Mouse (Mus musculus): ENCODE measurements around the gene Rasal3. TPM values are rescaled to one million over a fixed set of nuclear protein-coding genes. Genes with fewer than 3 reads are reported as not detected.

The Rasal3 gene
- total RNA-seq (2021): 1 to 10 TPM in 1 of 2 experiments, under 1 TPM in 1; 0.76 to 2.0 TPM
- long read RNA-seq, experiment 1: 0 reads
- long read RNA-seq, experiment 2: 0 reads

DNA sequence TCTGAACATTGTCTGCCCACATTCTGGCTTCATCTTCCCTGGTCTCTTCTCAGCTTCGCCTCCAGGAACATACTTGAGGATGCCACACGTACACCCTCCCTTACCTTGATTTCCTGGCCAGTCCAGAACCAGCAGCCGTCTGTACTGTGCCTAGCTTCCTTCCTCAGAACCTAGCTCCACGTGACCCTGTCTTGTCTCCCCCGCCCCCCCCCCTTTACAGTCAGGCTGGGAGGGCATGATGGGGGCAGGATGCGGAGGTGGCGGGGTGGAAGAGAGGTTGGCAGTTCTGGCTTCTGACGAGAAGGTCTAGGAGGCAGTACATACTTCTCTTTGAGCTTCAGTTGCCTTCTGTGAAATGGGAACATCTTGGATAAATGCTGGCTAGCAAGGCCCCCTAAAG is at the start of gene Rasal3:
TSS of gene Rasal3 (minus strand) at position 167 of the 400 bp plus-strand sequence.
- no peak for DNase-seq
- intact Hi-C loops (cut with DNase I): no loop called here

DNA sequence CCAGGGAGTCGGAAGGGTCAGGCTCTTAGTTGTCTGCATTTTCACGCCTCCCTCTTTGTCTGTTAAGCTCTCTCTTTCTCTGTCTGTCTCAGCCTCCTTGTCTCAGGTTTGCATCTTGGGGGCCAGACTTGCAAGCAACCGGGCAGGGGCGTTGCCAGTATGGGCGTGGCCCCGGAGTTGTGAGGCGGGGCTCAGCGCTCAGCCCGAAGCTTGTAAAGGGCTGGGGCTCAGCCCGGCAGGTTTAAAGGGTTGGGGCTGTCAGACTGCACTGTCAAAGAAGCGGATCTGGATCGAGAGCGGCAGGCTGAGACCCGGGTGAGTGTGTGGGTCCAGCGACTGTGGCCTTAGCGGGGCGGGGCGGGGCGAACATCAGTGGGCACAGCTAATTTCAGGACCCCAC is 49.1 kb upstream of the Rasal3 start, which contains the start of gene Cyp4f39:
TSS of gene Cyp4f39 (plus strand) at position 242 of the 400 bp plus-strand sequence.
- no peak for DNase-seq
- intact Hi-C loops (cut with DNase I): no loop called here

DNA sequence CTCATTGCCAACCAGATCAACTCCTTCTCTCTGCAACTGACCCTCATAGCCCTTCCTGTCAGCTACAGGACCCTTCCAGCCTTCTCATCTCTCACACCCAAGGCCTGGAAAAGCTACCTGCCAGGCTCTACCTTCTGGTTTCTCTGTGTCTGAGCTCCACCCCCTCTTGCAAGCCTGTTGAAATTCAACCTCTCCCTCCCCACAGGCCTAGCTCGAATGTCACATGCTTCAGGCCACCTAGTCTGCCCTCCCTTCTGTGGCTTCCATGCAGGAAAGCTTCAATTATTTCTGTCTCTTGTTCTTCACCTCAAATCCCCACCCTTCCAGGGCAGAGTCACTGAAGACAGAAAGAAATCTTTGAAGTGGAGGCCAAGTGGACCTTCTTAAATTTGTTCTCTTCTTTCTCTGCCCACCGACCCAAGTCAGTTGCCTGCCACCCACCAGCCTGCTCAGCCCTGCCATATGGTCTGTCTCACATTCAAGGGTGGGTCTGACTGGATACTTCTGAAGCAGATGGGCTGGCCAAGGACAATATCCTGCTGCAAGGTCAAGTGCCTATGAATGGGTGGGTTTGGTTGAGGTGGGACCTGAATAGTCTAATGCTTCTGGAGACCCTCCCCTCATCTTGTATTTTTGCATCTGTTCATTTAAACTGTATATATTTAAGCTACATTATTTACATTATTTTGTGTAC is 47.6 kb upstream of the Rasal3 start:
- DNase-seq: no peak
- intact Hi-C loops (cut with DNase I): no loop called here

DNA sequence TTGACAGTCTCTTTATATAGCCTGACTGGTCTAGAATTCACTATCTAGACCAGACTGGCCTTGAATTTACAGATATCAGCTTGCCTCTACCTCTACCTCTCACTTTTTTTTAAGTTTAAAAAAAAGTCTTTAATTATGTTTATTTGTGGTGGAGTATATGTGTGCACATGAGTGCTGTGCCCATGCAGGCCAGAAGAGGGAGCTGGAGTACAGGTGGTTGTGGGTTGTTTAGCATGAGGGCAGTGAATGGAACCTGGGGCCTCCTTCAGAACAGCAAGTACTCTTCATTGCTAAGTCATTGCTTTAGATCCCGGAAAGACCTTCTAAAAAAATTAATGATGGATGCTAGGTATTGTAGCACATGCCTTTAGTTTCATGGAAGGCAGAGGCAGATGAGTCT is 45.7 kb upstream of the Rasal3 start:
- DNase-seq: no peak
- intact Hi-C loops (cut with DNase I): no loop called here

DNA sequence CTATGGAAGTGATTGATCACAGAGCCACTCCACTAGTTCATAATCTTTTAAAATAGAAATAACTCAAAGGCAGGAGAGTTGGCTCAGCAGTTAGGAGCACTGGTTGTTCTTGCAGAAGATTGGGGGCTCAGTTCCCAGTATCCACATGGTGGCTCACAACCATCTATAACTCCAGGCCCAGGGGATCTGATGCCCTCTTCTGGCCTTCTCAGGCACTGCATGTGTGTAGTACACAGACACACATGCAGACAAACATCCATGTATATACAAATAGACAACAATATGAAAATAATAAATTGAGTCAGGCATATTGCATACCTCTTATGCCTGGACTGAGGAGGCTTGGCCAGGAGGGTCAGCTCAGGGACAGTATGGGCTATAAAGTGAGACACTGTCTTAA is 43.8 kb upstream of the Rasal3 start:
- no peak for DNase-seq
- intact Hi-C loops (cut with DNase I): no loop called here

DNA sequence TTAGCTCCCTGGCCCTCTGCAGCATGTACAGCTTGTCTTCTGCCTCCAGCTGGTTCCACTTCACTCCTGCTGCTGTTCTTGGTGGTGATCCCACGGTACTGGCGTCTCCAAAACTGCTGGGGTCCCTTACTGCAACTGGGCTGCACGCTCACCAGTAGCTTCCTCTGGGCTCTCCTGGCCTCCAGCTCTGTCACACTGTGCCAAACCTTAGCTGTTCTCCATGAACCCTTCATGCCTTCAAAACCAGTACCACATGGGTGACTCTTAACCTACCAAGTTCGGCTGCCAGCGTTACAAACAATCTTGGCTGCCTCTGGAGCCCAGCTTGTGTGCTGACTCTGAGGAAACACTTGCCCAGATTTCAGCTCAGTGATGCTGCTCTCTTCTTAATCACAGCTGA is 41.6 kb upstream of the Rasal3 start:
- peak; percentile 15 to 41 for DNase-seq
- intact Hi-C loops (cut with DNase I): no loop called here

DNA sequence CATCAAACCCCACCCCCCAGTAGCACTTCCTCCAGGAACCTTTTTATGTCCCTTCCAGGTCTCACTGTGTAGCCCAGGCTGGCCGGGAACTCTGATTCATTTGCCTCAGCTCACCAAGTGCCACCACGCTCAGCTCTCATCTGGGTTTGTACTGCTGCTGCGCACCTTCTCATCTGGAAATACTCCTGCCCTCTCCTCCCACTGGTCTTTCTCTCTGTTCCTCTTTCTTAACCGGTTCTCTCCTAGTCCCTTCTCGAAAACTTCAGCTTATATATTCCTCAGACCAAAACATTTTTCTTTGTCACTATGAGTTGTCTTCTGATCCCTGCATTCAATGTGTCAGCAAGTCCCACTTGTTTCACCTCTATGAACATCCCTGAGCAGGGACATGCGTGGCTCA is 39.9 kb upstream of the Rasal3 start:
- DNase-seq: no peak
- intact Hi-C loops (cut with DNase I): no loop called here

DNA sequence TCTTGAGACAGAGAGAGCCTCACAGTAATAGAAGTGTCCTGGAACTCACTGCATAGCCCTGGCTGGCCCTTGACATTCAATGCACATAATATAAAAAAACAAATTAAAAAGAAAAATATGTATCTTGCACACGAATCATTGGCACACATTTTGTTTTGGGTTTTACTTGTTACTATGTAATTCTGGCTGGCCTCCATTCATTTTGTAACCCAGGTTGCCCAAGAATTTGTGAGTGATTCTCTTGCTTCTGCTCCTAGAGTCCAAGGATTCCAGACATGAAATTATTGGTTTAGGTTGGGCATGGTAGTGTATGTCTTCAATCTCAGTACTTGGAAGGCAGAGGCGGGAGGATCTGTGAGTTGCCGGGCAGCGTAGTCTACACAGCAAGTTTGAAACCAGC is 33.7 kb upstream of the Rasal3 start:
- DNase-seq: no peak
- intact Hi-C loops (cut with DNase I): loop anchor here (10.0 kb wide), 1 partner anchor 212 kb away; no protein-coding TSS in a partner anchor

DNA sequence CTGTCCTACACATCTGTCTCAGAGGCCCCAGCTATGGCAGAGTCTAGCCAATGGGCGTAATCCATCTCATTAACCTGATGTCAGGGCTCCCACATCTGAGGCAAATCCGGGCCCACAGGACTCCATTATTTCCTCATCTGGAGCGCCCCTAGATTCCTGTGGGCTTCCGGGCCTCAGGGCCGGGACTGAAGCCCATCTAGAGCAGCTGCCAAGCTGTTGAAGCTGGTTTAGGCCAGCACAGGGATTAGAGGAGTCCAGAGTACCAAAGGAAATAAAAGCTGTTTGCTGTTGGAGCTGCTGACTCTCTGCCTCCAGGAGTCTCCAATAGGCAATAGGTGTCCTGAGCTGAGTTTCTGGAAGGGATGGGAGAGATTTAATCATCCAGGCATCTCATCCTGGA is 31.8 kb upstream of the Rasal3 start:
- intact Hi-C loops (cut with DNase I): loop anchor here (10.0 kb wide), 1 partner anchor 210 kb away; no protein-coding TSS in a partner anchor
- DNase-seq: no peak

DNA sequence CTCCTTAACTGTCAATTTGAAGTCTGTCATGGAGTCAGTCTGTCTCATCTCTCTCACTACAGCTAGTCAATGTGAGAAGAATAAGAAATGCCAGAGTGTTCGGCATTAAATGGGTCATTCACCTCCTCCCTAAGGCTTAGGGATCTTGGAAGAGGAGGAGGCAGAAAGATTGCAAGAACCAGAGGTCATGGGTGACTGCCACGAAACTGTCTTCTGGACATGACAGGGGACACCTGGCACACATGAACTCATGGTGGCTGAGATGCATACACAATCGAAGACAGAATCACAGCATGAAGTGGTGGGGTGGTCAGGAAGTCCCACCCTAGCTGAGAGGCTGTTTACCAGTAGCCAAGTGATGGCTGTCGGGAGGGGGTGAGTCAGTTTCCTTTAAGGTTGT is 30.9 kb upstream of the Rasal3 start:
- intact Hi-C loops (cut with DNase I): loop anchor here (5.0 to 10.0 kb wide), 2 partner anchors 87 to 210 kb away; no protein-coding TSS in a partner anchor
- no peak for DNase-seq

DNA sequence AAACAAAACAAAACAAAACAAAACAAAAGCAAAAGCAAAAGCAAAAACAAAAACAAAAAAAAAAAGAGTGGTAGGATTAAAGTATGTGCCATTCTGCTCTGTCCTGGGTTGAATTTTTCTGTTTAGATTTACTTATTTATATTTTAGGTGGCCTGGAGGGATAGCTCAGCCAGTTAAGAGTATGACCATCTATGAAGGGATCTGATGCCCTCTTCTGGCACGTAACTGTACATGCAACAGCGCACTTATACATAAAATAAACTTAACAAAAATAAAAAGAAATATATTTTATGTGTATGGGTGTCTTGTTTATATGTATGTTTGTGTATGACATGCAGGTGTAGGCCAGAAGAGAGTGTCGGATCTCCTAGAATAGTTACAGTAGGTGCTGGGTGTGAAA is 28.6 kb upstream of the Rasal3 start:
- intact Hi-C loops (cut with DNase I): loop anchor here (5.0 to 10.0 kb wide), 2 partner anchors 85 to 207 kb away; no protein-coding TSS in a partner anchor
- no peak for DNase-seq

DNA sequence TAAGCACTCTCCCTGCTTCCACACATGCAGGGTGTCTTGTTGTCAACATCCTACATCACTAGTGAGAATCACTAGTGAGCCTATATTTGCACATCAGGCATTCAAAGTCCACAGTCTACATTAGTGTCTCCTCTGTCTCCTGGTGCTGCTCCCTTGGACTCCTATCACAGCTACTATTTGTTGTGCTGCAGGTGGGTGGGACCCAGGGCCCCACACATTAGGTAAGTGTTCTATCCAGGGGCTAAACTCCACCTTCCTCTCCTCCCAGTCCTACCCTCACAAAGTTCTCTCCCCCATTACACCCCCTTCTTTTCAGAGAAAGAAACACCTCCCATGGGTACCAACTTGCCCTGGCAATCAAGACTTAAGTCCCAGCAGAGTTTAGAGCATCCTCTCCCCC is 23.2 kb upstream of the Rasal3 start:
- intact Hi-C loops (cut with DNase I): no loop called here
- no peak for DNase-seq

DNA sequence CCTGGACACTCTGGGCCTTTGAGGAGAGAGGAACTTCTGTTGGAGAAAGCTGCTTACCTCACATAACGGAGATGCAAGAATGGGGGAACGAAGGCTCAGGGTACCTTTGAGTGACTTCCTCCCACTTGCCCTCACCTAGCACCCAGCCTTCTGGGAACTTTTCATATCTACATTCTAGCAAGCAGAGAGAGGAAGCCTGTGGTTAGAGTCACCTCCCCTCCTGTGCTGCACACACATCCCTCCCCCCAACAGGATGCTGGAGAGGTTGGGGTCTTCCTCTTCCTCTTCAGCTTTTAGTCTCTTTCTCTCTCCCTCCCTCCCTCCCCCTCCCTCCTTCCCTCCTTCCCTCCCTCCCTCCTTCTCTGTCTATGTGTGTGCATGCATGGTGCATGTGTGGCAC is 20.7 kb upstream of the Rasal3 start, which contains the start of gene Pglyrp2:
TSS of gene Pglyrp2 (minus strand) at position 134 of the 400 bp plus-strand sequence.
- intact Hi-C loops (cut with DNase I): no loop called here
- DNase-seq: no peak

DNA sequence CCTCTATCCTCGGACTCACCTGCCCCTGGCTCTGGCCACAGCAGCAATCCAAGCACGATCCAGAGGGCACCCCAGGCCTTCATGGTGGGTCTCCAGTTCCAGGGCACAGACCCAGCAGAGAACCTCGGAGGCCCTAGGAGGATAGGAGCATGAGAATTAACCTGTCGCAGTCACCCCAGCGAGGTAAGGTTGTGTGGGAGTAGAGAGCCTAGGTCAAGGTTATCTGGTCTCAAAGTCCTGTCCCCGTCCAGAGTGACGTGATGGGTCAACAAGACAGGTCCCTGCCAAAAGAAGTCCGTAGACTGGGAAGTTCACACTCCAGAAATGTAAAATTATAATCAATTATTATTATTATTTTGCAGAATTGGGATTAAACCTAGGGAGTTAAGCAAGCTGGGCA is 17.4 kb upstream of the Rasal3 start:
- DNase-seq: no peak
- intact Hi-C loops (cut with DNase I): no loop called here

DNA sequence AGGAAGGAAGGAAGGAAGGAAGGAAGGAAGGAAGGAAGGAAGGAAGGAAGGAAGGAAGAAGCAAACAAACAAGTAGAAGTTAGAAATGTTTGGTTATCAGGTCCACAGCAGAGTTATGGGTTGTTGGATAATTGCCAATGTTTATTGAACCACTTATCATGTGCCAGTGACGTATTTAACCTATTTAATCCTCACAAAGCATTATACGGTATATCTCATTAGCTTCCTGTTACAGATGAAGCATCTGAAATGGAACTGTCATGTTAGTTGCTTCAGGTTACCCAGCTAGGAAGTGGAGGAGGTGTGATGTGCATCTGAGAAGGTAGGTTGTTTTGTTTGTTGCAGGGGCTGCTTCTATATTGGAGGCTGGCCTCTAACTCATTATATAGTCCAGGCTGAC is 16.6 kb upstream of the Rasal3 start:
- no peak for DNase-seq
- intact Hi-C loops (cut with DNase I): no loop called here

DNA sequence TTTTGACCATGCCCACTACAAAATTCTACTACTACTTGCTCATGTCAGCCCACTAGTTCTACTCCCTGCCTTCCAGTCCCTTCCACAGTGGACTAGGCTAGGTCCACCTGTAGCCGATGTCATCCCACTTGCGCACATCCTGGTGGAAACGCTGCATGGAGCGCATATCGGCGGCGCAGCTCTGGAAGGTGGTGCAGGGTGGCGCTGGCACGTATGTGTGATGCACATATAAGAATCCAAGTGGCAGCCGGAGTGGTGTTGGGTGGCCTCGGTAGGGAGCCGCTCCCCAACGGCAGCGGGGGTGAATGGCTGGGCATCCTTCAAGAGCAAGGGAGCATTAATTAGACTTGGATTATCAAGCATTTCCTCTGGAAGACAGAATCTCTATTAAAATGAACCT is 13.4 kb upstream of the Rasal3 start:
- intact Hi-C loops (cut with DNase I): no loop called here

DNA sequence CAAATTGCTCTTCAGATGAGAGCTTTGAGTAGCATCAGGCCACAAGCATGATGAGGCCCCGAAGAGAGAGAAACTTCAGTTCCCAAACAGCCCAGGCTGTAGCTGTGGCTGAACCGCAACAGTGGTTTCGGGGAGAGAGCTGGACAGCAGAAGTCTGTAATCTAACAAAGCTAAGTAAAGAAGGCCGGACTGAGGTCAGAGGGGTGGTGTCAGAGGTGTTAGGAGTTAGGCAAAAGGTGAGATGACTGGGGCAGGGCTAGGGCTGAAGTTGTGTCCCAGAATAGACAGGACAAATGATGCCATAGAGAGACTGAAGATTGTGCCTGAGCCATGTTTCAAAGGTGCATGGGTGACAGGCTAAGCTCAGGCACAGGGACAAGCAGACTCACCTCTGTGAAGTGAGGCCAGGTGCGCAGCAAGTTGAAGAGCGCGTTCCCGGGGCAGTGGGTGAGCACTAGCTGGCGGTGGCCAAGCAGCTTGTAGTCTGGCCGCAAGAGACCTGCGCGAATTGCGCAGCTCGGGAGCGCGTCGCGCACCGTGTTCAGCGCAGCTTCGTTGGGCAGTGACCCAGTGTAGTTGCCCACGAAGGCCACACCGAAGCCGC is 12.1 kb upstream of the Rasal3 start:
- intact Hi-C loops (cut with DNase I): no loop called here
- DNase-seq: no peak

More for the DNA sequence above, 13.4 kb upstream of the Rasal3 start:
- DNase-seq: no peak

DNA sequence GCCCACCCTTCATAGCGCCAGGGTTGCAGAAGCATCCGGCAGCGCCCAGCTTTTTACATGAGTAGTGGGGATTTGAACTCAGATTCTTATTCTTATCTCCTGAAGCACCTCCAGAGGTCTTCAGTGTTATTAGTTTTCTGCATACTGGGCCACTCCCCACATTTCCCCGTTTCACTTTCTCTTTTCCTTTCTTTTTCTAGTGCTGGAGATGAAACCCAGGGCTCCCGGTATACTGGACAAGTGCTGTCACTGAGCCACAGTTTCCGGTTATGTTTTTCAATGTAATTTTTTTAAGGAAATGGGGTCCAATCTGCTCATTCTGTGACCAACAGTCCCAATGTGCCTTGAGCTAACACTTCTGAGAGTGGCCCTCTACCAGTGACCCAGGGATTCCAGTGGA is 8.5 kb upstream of the Rasal3 start:
- intact Hi-C loops (cut with DNase I): no loop called here
- no peak for DNase-seq

DNA sequence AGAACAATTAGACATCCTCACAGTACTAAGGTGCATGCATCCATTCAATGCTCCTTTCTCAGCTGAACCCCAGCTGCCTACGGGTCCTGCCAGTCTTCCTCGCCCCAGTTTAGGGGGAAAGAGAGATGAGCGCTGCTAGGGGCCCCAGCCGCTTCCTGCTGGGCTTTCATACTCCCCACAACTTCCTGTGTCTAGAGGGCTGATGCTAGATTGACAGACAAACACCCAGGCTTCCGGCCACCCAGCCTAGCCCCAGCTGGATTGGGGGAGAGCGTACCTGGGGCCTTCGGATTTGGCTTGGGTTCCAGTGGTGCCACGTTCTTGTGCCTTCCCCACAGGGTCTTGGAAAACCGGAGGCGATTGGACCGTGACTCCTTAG is 615 bp downstream of the Rasal3 start:
- intact Hi-C loops (cut with DNase I): no loop called here
- no peak for DNase-seq

DNA sequence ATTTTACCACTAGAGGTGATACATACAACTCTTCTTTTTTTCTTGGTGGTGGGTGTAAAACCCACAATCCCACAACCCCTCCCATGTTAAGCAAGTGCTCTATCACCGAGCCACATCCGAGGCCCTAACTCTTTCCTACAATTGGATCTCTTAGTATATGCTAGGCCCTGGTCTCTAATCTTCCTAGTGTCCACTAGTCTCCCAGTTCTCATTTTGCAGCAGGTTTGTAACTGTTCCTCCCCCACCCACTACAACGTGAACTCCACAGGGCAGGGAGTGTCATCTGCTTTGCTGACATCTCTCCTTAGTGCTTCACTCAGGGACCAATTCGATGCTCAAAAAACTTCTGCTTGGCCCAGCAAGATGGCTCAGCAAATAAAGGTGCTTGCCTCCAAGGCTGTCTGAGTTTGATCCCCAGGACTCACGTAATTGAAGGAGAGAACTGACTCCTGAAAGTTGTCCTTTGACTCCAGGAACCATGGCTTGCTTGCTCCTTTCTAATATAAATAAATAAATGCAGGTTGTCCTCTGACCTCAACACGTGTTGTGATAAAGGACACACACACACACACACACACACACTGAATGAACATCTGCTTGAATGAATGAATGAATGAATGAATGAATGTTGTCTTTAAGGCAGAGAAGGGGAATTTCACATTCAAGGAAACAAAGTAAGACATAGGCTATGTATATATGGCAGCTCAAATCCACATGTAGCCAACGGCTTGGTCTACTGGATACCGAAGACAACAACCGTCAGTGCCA is 1.2 kb downstream of the Rasal3 start:
- intact Hi-C loops (cut with DNase I): no loop called here
- DNase-seq: no peak

DNA sequence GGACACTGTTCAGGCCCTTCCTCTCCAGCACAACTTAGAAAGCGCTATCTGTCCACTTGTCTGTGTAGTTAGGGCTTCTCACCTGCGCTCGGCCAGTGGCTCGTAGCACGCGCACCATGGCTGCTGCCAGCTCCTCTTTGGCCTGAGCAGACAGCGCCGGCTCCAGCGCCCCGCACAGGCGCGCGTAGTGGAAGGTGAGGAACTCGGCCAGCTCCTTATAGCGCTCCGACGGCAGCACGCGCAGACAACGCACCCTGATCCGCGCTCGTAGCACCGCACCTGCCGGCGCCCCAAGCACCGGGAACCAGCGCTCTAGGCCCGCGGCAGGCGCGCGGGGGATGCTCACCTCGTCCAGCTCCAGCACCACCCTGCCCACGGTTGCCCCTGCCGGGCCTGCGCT is 7.1 kb downstream of the Rasal3 start:
- DNase-seq: no peak
- intact Hi-C loops (cut with DNase I): no loop called here

Measured in gastrocnemius, postnatal 36 days (tissue).